Mouse (Mus musculus) neutrophil, adult 5-6 weeks (primary cell): Measurements from ENCODE around the gene Abcc10. TPM values are rescaled to one million over a fixed set of nuclear protein-coding genes. Genes with fewer than 3 reads are reported as not detected.

ENCODE experiments used
- ATAC-seq: fragments of 151-379, 151-347 bp; 2 replicates; pipeline ENCODE4 v1.8.0; 2017; ENCODE audit warnings: mild to moderate bottlenecking, moderate TSS enrichment; ENCODE audit not compliant: insufficient number of reproducible peaks, poor library complexity, low FRiP score, severe bottlenecking; ENCODE audit errors: extremely low read depth
- total RNA-seq: library from RNA; stranded (forward); fragments of 200-1000 nt; gene quantifications from 2 replicates; pipeline ENCODE4 v1.2.3, GENCODE M21; 2017

Gene Abcc10
- 3.1 and 3.4 TPM in 2 replicates for total RNA-seq

GRCm38 (mm10) chr17:46327906-46328534 is at the start of gene Abcc10:
Abcc10 (minus strand) TSS chr17:46328352.
- peak; percentile 95 for ATAC-seq

GRCm38 (mm10) chr17:46371783-46372182 is 43.6 kb upstream of the Abcc10 start:
- peak; percentile 82 for ATAC-seq

GRCm38 (mm10) chr17:46351026-46351700 is 23.0 kb upstream of the Abcc10 start:
- no peak for ATAC-seq

GRCm38 (mm10) chr17:46341208-46341607 is 13.1 kb upstream of the Abcc10 start:
- ATAC-seq: peak; percentile 70

- ATAC-seq: no peak
Observed at GRCm38 (mm10) chr17:46336475-46336874, 8.3 kb upstream of the Abcc10 start.

GRCm38 (mm10) chr17:46328723-46329122 is 571 bp upstream of the Abcc10 start:
- no peak for ATAC-seq

- ATAC-seq: no peak
Observed at GRCm38 (mm10) chr17:46327413-46327905, 693 bp downstream of the Abcc10 start.

- no peak for ATAC-seq
Observed at GRCm38 (mm10) chr17:46322046-46322823, 5.9 kb downstream of the Abcc10 start.

GRCm38 (mm10) chr17:46320492-46320891 is 7.7 kb downstream of the Abcc10 start:
- no peak for ATAC-seq

- ATAC-seq: no peak
Observed at GRCm38 (mm10) chr17:46315813-46316212, 12.3 kb downstream of the Abcc10 start.

- ATAC-seq: no peak
Observed at GRCm38 (mm10) chr17:46313135-46313715, 14.9 kb downstream of the Abcc10 start.

- ATAC-seq: no peak
Observed at GRCm38 (mm10) chr17:46310515-46310914, 17.6 kb downstream of the Abcc10 start.

- no peak for ATAC-seq
Observed at GRCm38 (mm10) chr17:46309835-46310234, 18.3 kb downstream of the Abcc10 start.

GRCm38 (mm10) chr17:46306956-46307355 is 21.2 kb downstream of the Abcc10 start:
- no peak for ATAC-seq

- ATAC-seq: no peak
Observed at GRCm38 (mm10) chr17:46304184-46304583, 24.0 kb downstream of the Abcc10 start.

GRCm38 (mm10) chr17:46301892-46302291 is 26.3 kb downstream of the Abcc10 start:
- ATAC-seq: no peak

GRCm38 (mm10) chr17:46298220-46298913 is 29.8 kb downstream of the Abcc10 start:
- peak; percentile 71 for ATAC-seq

GRCm38 (mm10) chr17:46297364-46298219 is 30.6 kb downstream of the Abcc10 start, which contains the start of gene Dlk2:
Dlk2 (plus strand) TSS chr17:46297421.
- ATAC-seq: no peak
